Mouse (Mus musculus) MEL (cell line): Measurements from ENCODE around the gene Bcl2l10.

Experiments used
- CTCF ChIP-seq, 3 experiments: IDR thresholded peaks in 2 of 3; conservative IDR thresholded peaks in 1 of 3; 2 replicates each; pipeline ENCODE4 v1.5.1; 2011 to 2012; ENCODE audit warnings: low read length in 3 of 3, low read depth in 2 of 3, mild to moderate bottlenecking in 2 of 3, improper control_type of control experiment in 1 of 3, inconsistent platforms in 1 of 3, mixed read lengths in 1 of 3, moderate library complexity in 1 of 3; ENCODE audit not compliant: control insufficient read depth in 1 of 3, insufficient read depth in 1 of 3, poor library complexity in 1 of 3, severe bottlenecking in 1 of 3
- E2F4 ChIP-seq: IDR thresholded peaks from 2 replicates; pipeline ENCODE4 v1.6.1; 2011; ENCODE audit warnings: low read depth, low read length, improper control_type of control experiment, borderline replicate concordance
- EP300 ChIP-seq, 2 experiments: IDR thresholded peaks; 2 replicates each; pipeline ENCODE4 v1.6.1; 2011; ENCODE audit warnings: improper control_type of control experiment in 2 of 2, low read length in 2 of 2, low read depth in 1 of 2, mild to moderate bottlenecking in 1 of 2
- GATA1 ChIP-seq: IDR thresholded peaks from 2 replicates; pipeline ENCODE4 v1.6.1; 2011; ENCODE audit warnings: low read depth, low read length, improper control_type of control experiment
- MAZ ChIP-seq: IDR thresholded peaks from 2 replicates; pipeline ENCODE4 v1.6.1; 2012; ENCODE audit warnings: low read depth, mild to moderate bottlenecking, inconsistent platforms, low read length, improper control_type of control experiment
- NRF1 ChIP-seq: IDR thresholded peaks from 2 replicates; pipeline ENCODE4 v1.6.1; 2014; ENCODE audit warnings: low read depth, mild to moderate bottlenecking, inconsistent platforms, low read length, improper control_type of control experiment, moderate library complexity; ENCODE audit not compliant: poor library complexity, insufficient read depth, severe bottlenecking
- POLR2A ChIP-seq, 2 experiments: IDR thresholded peaks; 2 replicates each; pipeline ENCODE4 v1.6.1; 2011 to 2012; ENCODE audit warnings: low read length in 2 of 2, mild to moderate bottlenecking in 2 of 2, control low read depth in 1 of 2, improper control_type of control experiment in 1 of 2, low read depth in 1 of 2, moderate library complexity in 1 of 2; ENCODE audit not compliant: control insufficient read depth in 1 of 2, insufficient read depth in 1 of 2, poor library complexity in 1 of 2
- TAL1 ChIP-seq: IDR thresholded peaks from 2 replicates; pipeline ENCODE4 v1.6.1; 2012; ENCODE audit warnings: mild to moderate bottlenecking, inconsistent platforms, low read length, moderate library complexity, mixed read lengths
- ZNF384 ChIP-seq: IDR thresholded peaks from 2 replicates; pipeline ENCODE4 v1.6.1; 2012; ENCODE audit warnings: low read depth, mild to moderate bottlenecking, inconsistent platforms, low read length, improper control_type of control experiment

DNA sequence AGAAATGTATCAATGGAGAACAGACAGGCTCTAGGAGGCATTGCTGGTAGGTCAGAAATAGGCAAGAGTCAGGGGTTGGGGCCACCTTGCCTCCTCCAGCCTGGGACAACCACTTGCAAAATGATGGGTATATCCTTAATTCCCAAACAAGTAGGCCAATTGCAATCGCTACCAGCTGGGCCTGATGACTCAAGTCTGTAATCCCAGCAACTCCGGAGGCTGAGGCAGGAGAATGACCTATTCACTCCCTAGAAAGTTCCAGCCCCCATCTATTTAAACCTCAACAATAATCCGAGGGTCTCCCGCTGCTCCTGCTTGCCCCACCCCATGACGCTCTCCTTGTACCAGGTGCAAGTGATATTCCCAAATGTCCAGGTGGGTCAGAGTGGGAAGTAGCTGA is at the start of gene Bcl2l10:
- TF ChIP-seq CTCF (IDR thresholded peaks at IDR 0.05 in 2 of 3, conservative IDR thresholded peaks at IDR 0.05 in 1 of 3; ENCODE audit: control insufficient read depth in 1 of 3, insufficient read depth in 1 of 3, low read depth in 2 of 3, low read length in 3 of 3, poor library complexity in 1 of 3, severe bottlenecking in 1 of 3) (no peak), E2F4 (no peak), GATA1 (no peak), NRF1 (no peak), POLR2A (IDR thresholded peaks at IDR 0.05; ENCODE audit: control insufficient read depth in 1 of 2, insufficient read depth in 1 of 2, low read depth in 1 of 2, low read length in 2 of 2, poor library complexity in 1 of 2) (no peak), EP300 (IDR thresholded peaks at IDR 0.05; ENCODE audit: low read depth in 1 of 2, low read length in 2 of 2) (no peak), MAZ (no peak), ZNF384 (no peak), TAL1 (no peak)
